Mouse (Mus musculus): ENCODE results near the gene Dvl2.
A peak's percentile ranks its signal among the peaks of the same experiment; 100 is the strongest.

Dvl2 gene

DNA sequence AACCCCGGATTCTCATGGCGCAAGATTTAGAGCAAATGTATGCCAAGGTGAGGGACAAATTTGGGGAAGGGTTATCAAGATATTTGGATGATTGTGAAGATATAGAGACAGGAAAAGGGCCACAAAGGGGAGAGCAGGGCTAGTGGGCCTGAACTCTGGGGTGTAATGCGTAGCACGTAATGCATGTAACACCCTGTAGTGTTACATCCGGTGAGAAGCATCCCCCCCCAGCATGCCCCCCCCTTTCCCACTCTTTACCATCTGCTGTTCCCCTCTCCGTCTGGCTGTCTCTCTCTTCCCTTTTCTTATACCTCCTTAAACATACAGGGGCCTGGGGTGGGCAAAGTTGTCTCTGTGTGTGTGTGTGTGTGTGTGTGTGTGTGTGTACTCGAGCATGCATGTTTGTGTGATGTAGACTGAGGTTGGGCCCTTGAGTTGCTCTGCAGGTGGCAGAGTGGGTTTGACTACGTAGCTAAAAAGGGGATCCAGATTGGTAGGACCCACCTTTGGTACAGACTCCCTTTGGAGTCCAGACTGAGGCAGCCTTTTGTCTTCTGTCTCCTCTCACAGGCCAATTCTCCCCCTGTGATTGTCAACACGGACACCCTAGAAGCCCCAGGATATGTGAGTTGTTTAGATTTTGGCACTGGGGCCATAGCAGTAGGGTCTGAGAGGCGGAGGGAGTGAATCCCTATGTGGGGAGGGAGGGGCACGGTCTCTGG, 29.6 kb downstream of the Dvl2 start:
- no peak for DNase-seq

DNA sequence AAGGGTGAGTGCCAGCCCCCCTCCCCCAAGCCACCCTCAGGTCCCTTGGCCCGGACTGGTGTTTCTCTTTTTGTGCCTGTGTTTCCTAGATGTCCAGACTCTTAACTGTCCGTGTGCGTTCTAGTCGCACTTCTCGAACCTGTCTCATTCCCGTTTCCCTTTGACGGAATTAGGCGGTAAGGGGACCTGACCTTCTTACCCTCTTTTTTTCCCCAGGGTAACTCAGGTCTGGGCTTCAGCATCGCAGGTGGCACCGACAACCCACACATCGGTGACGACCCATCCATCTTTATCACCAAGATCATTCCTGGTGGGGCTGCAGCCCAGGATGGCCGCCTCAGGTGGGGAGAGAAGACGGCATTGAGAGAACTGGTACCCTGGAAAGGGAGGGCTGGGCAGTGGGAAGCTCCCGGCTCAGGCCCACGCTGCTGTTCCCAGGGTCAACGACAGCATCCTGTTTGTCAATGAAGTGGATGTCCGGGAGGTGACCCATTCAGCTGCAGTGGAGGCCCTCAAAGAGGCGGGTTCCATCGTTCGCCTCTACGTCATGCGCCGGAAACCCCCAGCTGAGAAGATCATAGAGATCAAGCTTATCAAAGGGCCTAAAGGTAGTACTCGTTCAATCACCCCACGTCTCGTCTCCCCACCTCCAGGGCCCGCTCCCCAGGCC, 30.4 kb downstream of the Dvl2 start:
- no peak for DNase-seq

DNA sequence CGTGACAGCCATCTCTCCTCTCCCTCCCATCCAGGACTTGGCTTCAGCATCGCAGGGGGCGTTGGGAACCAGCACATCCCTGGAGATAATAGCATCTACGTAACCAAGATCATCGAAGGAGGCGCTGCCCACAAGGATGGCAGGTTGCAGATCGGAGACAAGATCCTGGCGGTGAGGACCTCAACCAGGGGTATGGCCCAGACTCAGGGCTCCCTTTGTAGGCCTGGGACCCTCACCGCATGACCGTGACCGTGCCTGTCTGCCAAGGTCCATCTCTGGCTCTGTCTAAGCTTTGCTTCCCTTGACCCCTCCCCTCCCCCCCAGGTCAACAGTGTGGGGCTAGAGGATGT, 30.9 kb downstream of the Dvl2 start:
- DNase-seq, result no peak

DNA sequence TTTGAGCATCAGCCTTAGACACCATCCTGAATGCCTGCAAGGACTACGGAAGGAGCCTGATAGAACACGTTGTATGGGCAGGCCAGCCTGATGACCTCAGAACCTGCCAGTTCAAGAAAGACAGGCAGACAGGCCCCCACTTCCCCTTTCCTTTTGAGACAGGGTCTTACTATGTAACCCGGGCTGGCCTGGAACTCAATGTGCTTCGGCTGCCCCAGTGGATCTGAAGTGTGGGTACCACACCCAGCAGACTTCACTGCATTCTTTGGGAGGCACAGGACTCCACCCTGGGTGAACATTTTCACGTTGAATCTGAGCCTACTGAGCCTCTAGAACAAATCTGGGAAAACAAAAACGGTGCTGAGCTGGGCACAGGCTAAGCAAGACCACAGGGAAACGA, 37.8 kb downstream of the Dvl2 start:
- DNase-seq, result no peak

DNA sequence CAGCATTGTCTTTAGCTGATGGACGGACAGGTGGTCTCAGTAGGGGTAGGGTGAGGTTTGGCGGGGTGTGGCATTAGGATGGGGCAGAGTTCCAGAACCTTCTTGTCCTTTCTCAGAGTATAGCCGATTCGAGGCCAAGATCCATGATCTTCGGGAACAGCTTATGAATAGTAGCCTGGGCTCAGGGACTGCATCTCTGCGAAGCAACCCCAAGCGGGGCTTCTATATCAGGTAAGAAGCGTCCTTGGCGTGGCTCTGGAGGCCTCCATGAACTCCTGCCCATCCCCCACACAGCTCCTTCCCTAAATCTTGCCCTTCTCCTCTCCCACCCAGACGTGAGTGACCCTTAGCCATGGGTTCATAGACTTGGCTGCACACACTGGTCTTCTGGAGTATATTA, 39.2 kb downstream of the Dvl2 start:
- no peak for DNase-seq

DNA sequence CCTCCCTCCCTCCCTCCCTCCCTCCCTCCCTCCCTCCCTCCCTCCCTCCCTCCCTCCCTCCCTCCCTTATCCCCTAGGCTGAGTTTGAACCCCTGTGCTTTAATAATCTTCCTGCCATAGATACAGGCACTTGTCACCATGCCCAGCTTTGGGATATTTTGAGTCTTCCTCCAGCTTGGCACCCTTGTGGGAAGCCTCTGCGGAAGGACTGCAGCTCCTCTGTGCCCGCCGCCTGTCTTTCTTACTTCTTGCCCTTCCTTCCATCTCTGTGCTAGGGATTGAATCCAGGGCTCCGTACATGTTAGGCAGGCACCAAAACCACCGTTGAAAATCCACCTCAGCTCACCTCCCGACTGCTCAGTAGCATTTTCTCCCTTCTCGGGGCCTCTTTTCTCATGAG, 39.8 kb downstream of the Dvl2 start:
- DNase-seq, result no peak

DNA sequence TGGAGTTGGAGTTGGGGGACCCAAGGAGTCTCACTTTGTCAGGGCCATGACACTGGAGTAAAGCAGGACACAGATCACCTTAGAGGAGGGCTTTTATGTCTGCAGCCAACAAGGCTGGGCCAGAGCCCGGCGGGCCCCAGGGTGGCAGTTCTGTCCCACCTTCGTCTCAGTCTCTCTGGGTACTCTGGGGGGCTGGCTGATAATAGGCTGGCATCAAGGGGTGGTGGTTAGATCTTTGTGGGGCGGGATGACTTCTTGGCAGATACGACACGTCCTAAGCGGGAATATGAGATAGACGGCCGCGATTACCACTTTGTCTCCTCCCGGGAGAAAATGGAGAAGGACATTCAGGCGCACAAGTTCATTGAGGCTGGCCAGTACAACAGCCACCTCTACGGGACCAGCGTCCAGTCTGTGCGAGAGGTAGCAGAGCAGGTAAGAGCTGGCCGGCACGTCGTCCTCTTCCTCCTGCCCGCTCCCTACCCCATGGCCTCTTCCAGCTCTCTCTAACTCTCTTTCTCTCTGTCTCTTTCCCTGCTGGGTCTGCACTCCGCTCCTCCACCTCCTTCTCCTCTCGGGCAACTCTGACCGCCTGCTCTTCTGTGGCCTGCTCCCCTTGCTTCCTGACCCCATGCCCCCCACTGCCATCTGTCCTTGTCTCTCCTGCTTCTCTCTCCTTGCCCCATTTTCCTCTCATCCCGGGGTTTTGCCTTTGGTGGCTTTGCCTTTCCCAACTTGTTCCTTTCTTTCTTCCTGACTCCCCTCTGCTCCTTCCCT, 42.1 kb downstream of the Dvl2 start:
- DNase-seq, result no peak

DNA sequence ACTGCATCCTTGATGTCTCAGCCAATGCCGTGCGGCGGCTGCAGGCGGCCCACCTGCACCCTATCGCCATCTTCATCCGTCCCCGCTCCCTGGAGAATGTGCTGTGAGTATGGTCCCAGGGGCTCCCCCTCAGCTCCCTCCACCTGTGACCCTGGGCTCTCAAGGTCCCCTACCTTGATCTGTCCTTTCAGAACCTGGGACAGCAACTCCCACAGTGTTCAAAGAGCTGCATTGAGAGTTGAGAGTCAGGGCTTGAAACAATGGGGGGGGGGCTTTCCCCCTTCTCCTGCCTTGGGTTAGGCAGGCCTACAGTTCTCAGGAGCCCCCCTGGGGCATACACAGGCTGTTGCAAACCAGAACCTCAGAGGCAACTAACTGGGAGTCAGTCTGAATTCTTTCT, 43.3 kb downstream of the Dvl2 start:
- DNase-seq, result no peak

DNA sequence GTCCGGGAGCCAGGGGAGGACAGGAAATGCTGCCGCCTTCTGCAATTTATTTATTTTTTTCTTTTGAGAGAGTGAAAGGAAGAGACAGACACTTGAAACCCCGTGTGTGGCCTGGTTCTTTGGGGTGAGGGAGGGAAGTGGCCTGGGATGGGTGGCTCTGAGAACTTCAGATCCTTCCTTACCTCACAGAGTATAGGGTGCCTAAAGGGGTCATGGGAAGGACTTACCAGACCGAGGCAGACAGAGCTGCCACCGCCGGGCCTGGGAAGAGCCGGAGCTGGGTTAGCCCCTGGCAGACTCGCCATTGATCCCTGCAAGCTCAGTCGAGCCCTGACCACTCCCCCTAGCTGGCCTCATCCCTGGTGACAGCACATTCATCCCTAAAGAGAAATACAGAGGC, 45.0 kb downstream of the Dvl2 start:
- no peak for DNase-seq

DNA sequence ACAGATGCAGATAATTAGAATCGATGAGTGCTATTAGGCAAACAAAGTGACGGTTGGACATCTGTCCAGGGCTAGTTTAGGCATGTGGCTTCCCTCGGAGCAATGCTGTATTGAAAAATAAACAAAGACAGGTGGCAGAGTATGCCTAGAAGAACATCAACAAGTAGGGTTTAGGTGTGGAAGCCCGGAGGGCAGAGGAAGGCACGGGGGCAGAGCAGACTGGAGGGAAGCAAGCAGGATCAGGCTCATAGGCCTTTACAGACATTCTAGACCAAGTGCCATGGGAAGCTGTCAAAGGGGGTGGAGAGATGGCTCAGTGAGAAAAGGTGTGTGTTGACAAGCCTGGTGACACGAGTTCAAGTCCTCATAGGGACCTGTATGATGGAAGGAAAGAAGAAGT, 49.0 kb downstream of the Dvl2 start:
- no peak for DNase-seq

DNA sequence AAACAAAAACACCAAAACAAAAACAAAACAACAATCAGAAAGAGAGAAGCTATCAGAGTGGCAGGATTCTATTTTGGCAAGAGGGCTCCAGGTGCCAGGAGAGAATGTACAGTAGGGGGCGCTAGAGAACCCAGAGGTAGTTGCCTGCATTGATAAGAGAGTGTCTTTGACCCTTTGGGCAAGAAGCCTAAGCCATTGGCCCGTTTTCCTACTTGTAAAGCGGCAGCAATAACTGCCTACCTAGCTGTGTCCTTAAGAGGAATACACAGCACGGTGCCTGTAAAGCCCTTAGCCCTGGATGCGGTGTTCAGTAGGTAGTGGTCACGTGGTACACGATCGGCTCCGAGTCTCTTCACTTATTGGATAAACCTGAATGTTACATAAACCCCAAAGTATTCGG, 49.4 kb downstream of the Dvl2 start:
- DNase-seq, result peak in 1 of 2 experiments; percentile 36

DNA sequence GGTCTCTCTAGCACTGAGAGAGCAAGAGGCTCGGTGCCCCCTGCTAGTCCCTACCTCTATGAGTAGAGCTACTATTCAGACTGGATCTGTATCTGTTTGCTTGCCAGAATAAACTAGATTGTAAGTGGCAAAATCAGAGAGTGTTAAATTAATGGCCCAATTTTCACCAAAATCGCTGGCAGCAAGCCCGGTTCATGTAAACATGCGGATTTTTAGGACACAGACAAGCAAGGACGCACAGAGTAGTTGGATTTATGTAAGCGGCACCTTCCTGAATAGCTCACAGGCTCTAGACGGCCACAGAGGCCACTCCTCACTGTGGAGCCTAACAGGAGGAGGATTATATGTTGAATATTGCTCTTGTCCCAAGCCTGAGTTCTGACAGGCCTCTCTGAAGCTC, 52.8 kb downstream of the Dvl2 start:
- DNase-seq, result no peak

DNA sequence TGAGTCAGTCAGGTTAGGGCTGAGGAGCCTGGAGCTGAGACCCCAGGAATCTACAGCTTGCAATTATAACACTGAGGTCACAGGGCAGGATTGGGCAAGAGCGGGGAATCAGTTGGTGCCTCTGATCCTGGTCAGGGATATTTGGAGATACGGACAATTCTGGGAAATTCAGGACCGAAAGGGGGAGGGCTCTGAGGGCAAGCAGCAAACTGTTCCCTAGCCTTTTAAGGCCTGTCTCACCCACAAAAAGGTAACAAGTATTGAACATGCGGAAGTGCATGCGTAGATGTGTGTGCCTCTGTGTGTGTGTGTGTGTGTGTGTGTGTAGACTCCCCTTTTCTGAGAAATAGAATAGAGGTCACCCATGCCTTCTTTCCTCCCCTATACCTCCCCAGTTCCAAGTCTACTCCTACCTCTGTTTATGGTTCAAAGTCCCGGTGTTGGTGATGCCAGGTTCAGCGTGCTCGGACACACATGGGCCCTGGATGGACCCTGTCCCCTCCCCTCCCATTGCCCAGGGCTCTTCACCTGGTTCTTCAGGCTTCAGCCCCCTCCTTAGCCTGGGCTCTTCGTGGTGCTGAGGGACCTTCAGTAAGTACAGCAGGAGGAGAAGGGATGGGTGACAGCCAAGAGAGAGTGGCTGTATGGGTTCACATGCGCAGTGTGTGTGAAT, 53.6 kb downstream of the Dvl2 start, which contains the start of gene Asgr1:
Asgr1 (plus strand) TSS at position 188 of the 673 bp plus-strand sequence.
- DNase-seq, result peak; percentile 35 to 50

DNA sequence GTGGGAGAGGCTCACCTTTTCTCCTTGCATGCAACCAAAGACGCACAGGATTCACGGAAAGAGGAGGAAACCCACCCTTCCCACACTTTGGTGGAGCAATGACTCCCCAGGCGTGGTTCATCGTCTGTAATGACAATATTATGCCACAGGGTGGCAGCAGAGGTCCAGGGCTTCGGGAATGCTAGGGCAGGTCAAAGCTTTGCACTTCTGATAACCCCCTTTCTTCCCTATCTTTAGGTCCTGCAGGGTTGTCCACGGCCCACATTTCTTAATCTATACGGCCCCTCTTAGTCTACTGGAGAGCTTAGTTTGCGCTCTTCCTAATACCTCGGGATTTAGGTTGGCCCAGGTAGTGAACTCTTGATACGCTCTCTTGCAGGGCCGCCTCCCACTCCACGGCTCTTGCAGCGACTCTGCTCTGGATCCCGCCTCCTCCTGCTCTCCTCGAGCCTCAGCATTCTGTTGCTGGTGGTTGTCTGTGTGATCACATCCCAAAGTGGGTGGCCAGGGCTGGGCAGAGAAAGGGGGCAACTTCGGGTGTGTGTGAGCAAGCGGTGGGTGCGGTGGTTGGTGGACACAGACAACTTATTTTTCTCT, 55.3 kb downstream of the Dvl2 start:
- DNase-seq, result peak; percentile 61 to 87

DNA sequence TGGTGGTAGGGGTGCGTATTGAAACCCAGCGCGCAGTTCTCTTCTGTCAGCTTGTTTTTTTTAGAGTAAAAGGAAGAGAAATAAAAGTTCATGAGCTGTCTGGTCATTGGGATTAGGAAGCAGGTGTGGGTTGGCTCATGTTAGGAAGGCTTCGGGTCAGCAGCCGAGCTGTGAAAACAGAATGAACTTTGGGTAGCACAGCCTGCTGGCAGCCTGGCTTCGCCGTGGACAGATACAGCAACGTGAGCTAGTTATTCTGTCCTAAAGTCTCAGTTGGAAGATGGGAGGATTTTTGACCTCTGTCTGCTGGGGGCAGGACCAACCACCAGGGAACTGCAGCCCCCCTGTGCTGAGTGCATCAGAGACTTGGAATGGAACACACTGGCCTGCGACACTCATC, 57.4 kb downstream of the Dvl2 start:
- peak; percentile 62 to 74 for DNase-seq

DNA sequence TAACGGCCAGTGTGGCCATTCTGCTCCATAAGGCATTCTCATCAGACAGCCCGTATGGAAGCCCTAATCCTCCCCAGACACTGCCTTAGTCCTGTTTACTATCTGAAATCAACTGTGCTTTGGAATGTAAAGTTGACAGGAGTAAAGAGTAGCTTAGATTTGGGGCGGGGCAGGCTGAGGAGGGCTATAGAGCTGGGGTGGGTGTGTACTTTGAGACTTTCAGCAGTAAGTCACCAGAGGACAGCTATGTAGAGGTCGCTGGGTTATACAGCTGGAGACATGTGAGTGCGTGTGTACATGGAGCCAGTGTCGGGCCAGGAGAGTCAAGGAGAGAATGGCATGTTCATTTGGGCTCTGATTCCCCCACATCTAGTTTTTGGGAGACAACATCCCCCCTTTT, 59.5 kb downstream of the Dvl2 start:
- no peak for DNase-seq
